Mouse (Mus musculus) spleen, postnatal 10 days (tissue): ENCODE measurements around the gene Rpl29.
A peak's percentile ranks its signal among the peaks of the same experiment; 100 is the strongest.

ENCODE experiments used
- DNase-seq, 2 experiments: peaks; one replicate each; pipeline ENCODE4 v3.0.0; 2021 to 2022; ENCODE audit warnings: low spot score in 2 of 2

Rpl29 gene

DNA sequence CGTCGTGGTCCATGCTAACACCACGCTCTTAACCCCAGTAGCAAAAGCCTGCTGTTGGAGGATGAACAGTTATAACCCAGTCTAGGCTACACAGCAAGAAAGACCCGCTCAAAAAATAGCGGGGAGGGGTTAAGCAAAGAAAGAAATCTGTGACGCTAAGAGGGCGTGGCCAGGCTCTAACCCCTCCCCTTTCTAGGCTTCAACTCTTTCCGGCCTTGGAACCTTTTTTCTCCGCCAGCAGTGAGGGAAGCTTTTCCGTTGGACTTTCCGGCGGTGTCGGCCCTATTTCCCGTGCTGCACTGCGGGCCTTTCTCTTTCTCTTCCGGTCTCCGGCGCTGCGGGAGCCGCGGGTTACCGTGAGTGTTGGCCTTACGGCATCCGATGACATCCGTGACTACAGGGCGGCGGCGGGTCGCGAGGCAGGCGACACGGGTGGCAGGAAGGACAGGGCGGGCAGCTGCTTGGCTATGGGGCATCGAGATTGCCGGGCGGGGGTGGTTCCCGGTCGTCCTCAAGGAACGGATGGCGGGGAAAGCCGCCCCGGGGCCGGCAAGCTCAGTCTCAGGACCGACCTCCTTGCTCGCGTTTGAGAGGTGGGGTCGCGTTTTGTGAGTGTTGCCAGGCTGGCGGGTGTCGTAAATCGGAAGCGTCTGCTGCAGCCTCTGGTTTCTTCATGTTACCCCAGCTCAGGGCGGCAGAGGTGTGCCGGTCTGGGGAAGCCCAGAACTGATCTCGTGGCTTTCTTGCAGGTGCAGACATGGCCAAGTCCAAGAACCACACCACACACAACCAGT is at the start of gene Rpl29:
Rpl29 (plus strand) TSS at position 234 of the 794 bp plus-strand sequence.
- DNase-seq: peak; percentile 88 to 94

DNA sequence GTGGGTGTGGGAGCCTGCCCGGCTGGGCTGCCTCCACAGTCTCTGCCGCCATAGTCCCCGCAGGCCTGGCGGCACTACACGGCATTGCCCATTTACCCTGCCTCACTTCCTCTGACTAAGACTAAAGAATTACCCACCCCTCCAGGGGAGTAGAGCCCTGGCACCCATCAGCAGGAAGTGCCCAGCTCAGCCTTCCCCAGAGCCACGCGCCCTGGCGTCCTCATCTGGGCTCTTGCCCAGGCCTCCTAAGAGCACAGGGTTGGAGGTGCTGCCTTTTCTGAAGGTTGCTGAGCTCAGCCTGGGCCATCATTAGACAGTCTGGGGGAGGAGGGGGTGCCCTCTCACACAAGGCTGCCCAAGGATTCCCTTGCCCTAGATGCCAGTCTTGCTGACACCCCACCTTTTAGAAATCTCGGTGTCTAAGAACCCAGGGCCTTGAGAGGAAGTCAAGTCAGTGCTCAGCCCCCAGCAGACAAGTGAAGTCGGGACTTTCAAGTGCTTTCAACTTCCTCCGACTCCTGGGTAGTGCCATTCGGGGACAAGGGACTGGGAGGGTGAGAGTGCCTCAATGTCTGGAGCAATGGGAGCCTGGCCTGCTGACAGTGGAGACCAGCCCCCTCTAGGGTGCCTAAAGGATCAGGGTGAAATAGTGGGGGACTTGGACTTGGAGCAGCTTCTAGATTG is 42.9 kb upstream of the Rpl29 start:
- DNase-seq: no peak

- DNase-seq: no peak
These were observed 36.3 kb upstream of the Rpl29 start for GRCm38 (mm10) chr9:106392828-106393527.

DNA sequence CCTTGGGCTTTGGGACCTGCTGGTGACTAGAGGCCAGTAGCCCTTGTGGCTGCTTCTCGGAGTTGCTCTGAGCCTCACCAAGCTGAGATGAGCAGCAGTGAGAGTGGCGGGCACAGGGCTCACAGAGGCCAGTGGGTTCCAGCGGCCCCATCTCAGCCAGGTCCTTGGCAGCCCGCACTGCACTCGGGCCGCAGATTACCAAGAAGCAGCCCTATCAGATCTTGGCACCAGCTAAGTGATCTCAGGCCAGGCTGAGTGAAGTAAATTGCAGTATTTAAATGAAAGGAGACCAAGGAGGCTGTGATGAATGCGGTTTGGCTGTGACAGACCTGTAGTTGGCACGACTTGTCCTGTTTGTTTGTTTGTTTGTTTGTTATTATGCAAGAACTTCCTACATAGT is 35.7 kb upstream of the Rpl29 start:
- DNase-seq: no peak

DNA sequence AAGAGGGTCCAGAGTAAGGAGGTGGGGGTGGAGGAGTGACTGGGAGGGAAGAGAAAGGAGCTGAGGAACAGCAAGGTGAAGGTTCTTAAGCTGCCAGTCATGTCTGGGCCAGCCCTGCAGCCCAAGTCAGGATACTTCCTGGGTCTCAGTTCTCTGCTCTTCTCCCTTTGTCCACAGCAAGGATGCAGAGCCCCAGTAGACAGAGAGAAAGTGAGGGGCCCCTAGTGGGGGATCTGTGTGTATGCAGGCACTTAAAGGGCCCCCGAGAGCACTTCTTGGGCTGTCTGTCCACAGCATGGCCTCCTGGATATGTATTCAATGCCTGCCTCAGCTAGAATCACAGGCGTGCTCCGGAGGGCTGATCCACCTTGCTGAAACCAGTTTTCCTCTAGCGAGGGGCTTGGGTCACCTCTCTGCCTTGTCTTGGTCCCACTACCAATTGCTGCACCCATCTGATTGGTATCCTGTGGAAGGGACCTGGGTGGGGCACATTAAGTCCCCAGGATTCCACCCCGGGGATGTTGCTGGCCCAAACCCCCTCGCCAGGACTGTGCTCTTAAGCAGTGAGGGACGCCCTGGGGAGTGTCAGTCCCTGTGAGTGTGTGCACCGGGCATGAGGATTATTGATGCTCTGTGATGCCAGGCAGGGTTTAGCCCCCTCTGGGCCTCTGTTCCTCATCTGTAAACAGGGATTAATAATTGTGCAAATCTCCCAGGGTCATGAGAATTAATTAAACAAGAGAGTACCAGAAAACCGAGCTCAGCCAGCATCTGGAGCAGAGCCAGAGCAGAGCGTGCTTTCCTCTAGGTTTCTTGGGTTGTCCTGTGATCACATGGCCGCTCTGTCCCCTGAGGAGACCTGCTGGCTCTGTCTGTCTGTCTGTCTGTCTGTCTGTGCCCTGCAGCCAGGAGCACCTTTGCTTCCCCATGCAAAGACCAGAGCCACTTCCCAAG is 34.3 kb upstream of the Rpl29 start:
- no peak for DNase-seq

DNA sequence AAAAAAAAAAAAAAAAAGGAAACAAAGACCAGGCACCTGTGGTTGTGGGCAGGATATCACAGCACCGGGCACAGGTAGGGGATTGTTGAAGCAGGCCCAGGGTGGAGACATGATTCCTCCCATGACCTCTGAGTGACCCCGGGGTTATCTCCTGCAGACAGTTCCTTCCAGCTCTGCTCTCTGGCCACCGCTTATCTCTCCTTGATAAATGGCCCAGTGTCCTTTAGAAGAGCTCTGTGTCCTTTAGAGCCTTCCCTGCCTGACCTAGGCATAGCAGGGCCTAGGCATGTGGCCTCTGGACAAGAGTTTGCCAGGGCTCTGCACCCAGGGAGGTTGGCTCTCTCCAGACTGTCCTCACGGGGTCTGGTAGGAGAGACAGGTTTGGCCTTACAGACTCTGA is 31.5 kb upstream of the Rpl29 start:
- DNase-seq: peak in 1 of 2 experiments; percentile 47

- DNase-seq: peak; percentile 65 to 68
These were observed 30.5 kb upstream of the Rpl29 start for GRCm38 (mm10) chr9:106398667-106399311.

DNA sequence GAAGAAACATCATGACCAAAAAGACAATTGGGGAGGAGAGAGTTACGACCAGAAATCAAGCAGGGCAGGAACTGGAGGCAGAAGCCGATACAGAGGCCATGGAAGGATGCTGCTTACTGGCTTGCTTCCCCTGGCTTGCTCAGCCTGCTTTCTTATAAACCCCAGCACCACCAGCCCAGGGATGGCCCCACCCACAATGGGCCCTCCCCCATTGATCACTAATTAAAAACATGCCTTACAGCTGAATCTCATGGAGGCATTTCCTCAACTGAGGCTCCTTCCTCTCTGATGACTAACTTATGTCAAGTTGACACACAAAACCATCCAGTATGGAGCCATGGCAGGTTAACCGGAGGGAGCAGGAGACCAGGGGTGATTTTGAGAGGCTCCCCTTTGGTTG is 29.4 kb upstream of the Rpl29 start:
- DNase-seq: no peak

DNA sequence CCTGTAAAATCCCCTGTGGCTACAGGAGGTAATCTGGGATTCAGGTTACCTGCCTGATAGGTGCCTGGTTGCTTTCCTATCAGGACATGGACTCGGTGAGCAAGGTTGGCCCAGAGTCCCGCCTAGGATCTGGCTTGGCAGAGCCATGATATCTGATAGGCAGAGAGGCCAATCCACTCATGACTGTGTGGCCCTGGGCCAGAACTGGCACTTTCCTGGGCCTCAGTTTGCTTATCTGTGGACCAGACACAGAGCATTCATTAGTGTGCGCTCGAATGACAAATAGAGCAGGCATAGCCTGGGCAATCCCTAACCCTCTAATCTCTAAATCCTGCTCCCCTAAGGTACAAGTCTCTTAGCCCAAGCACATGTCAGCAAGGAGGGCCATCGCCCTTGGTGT is 27.1 kb upstream of the Rpl29 start:
- peak in 1 of 2 experiments; percentile 50 for DNase-seq

- DNase-seq: no peak
These were observed 26.5 kb upstream of the Rpl29 start for GRCm38 (mm10) chr9:106402607-106403375.

DNA sequence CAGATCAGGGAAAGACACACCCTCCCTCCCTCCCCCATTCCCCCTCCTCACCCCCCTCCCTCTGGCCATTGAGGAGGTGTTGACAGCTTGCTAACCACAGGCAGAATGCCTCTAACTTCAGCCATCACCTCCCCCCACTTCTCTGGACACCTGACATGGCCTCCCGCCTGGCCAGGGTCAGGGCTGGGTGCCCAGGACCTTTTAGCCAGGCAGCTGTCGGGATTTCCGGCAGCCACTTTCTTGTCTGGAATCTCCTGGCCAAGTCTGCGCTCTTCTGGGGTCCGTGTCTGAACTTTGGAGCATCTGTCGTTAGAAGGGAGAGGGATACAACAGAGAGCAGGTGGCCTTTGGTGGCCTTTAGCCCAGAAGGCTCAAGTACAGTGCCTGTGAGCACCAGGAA is 24.0 kb upstream of the Rpl29 start:
- no peak for DNase-seq

DNA sequence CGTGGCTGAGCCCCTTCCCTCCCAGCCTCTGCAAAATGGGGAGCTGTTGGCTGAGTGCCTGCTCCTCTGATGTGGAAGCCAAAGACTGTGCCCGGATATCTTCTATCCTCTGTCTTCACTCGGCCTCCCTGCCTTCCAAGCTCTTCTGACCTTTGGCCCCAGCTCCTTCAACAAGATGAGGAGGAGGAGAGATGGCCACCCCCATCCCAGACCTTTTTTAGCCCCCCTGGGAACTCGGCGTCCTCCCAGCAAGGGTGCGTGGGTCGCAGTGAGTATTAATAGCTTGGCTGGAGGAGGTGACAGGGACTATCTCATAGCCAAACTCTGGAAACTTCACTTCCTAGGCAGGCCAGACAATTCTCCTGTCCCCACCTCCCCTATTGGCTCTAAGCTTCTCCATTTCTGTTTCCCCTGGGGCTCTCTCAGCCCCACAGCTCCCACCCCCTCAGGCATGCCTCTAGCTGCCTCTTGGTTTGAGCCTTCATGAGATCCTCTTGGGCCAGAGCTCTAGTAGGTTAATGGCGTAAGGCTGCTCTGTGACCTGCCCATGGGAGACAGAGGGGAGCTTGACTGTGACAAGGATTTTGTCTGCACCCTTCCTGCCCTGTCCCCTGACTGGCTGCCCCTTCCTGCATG is 22.7 kb upstream of the Rpl29 start:
- DNase-seq: no peak

- DNase-seq: no peak
These were observed 20.2 kb upstream of the Rpl29 start for GRCm38 (mm10) chr9:106409096-106409495.

GRCm38 (mm10) chr9:106410086-106410650 is 19.1 kb upstream of the Rpl29 start:
- no peak for DNase-seq

- peak in 1 of 2 experiments; percentile 60 for DNase-seq
These were observed 18.1 kb upstream of the Rpl29 start for GRCm38 (mm10) chr9:106411091-106411594.

DNA sequence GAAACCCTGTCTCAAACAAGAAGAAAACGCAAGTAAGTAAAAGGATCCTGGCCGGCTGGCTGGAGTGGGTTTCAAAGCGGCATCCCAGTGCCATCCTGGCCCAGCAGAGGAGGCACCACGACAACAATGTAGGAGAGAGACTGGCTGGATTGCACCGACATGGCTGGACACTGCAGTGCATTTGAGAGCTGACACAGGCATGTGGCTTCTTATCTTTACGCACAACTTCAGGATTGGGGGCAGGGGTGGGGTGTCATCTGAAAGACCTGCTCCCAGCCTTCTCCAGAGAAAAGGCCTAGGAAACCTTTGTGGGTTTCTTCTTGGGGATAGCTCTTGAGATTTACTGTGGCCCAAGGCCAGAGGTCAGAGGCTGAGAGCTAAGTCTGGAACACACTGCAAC is 17.5 kb upstream of the Rpl29 start:
- DNase-seq: no peak

DNA sequence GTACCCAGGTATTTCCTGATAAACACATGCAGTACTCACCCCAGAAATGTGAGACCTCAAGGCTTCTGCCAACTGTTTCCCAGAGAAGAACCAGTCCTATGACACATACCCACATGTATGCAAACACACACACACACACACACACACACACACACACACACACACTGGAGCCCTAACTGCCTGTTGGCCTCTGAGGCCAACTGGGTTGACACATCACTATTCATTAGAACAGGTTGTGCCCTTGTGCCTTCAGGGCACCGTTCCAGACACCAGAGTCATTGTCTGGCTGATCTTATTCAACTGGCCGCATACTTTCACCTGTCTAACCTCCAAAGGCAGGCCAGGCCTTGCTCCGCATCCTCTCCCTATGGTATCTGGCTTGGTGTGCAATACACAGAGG is 17.0 kb upstream of the Rpl29 start:
- DNase-seq: no peak

DNA sequence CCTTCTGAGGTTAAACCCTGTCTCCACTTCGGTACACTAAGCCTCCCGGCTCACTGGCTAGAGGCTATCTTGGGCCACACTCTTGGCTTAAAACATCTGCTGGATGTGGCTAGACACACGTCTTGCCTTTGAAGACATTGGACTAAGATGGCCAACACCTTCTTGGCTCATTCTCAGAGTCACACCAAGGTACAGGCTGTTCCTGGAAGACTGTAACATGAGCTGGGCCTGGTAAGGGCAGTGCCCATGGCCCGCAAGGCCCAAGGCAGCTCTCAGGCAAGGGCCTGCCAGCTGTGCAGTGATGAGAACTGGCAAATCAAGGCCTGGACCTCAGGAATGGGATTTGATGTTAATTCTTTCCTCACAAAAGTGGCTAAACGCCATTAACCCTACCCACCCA is 15.6 kb upstream of the Rpl29 start:
- no peak for DNase-seq

- no peak for DNase-seq
These were observed 12.4 kb upstream of the Rpl29 start for GRCm38 (mm10) chr9:106416826-106417225.
